Mouse (Mus musculus) erythroblast, embryonic 14.5 days (primary cell): ENCODE measurements at regions not wholly inside any gene's neighbourhood (a gene's known extent, or its start where the extent isn't known, plus 50 kb on each side); places are given as distances from the start of the nearest gene placed in this dataset.

Experiments
- H3K27me3 ChIP-seq: 2 replicates; pipeline ENCODE4 v1.6.1; 2012; ENCODE audit warnings: inconsistent platforms; ENCODE audit not compliant: control insufficient read depth
- H3K36me3 ChIP-seq: 2 replicates; pipeline ENCODE4 v1.6.1; 2012; ENCODE audit warnings: mild to moderate bottlenecking, inconsistent platforms; ENCODE audit not compliant: control insufficient read depth
- H3K4me1 ChIP-seq: 2 replicates; pipeline ENCODE4 v1.6.1; 2012; ENCODE audit warnings: inconsistent platforms; ENCODE audit not compliant: control insufficient read depth
- H3K4me3 ChIP-seq: replicated peaks from 2 replicates; pipeline ENCODE3; 2012; ENCODE audit warnings: moderate library complexity, mild to moderate bottlenecking, inconsistent platforms
- H3K9me3 ChIP-seq: 2 replicates; pipeline ENCODE4 v1.6.1; 2012; ENCODE audit warnings: low read length, inconsistent platforms, mixed read lengths; ENCODE audit not compliant: control insufficient read depth
- GATA1 ChIP-seq: IDR thresholded peaks from 2 replicates; pipeline ENCODE4 v1.6.1; 2012; ENCODE audit warnings: low read length, inconsistent platforms, mixed read lengths
- TAL1 ChIP-seq: IDR thresholded peaks from 3 replicates; pipeline ENCODE4 v1.6.1; 2012; ENCODE audit warnings: low read length, inconsistent platforms, mixed read lengths

DNA sequence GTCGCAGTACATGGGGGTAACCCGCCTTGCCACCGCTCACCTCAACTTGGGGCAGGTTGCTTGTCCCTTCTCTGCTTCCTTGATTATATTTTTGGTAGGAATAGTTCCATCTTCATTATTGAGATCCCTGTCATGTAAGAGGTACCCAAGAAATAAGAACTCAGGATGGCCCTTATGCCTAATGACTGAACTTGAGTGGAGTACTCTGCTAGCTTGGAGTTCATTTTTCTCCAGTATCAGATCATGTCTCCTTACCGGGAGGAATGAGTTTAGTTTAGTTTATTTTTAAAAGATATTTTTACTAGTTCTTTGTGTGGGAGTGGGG is 79.8 kb upstream of the Cpm start:
- no peaks in the 10 kb centered on the region for H3K36me3 ChIP-seq
- H3K4me3 ChIP-seq = no peak overlapping the region
- H3K9me3 ChIP-seq = no peaks in the 10 kb centered on the region
- H3K27me3 ChIP-seq = no peaks in the 10 kb centered on the region
- TF ChIP-seq GATA1 = no peak
- TF ChIP-seq TAL1 = no peak
- H3K4me1 ChIP-seq = no peaks in the 10 kb centered on the region

DNA sequence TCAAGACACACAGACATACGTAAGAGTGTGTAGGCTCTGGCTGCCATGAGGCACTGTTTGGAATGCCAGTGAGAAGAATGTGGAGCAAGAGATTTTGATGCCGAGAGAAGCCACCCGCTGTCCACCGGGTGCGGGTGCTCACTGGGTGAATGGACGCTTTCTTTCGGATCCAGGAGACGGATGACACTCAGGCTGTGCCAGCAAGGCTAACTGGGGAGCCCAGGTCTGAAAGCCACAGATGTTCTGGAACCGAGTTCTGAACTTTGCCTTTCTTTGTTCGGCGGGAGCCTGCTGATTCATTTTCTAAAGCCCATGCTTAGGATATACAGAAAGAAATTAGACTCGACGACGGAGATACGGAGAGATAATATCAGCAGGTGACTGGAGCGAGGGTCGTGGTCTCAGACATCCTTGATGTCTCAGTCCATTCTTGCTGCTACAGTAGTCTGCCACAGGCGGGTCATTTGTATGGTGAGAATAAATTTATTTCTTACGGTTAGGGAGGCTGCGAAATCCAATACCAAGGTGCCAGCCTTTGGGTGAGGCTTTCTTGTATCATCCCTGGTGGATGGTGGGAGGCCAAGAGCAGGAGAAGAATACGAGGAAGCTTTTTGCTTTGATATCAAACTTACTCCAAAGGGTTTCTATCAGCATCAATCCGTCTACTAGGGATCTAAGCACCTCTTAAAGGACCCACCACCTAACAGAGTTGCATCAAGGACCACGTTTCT is 80.4 kb upstream of the Cpm start:
- Histone ChIP-seq H3K9me3 (no peaks in the 10 kb centered on the region), H3K4me1 (no peaks in the 10 kb centered on the region), H3K27me3 (no peaks in the 10 kb centered on the region), H3K36me3 (no peaks in the 10 kb centered on the region), H3K4me3 (no peak overlapping the region)
- TF ChIP-seq GATA1 = no peak
- no peak for TF ChIP-seq TAL1

DNA sequence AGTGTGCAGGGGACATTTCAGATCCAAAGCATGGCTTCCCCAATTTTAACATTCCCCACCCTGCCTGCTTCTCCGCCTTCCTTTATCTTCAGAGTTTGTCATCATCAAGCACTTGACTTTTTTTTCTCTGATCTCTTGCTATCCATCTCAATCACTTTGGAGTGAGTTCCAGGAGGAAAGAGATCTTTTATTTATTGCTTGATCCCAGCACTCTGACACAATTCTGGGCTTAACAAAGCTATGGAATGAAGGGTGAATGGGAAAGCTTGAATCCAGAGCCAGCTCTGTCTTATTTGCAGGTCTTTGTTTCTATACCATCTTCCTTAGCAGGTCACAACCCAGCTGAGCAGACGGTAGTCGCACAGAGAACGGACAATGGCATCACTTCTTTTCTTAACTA is 81.0 kb upstream of the Cpm start:
- Histone ChIP-seq H3K9me3 (no peaks in the 10 kb centered on the region), H3K4me1 (no peaks in the 10 kb centered on the region), H3K36me3 (no peaks in the 10 kb centered on the region), H3K27me3 (no peaks in the 10 kb centered on the region), H3K4me3 (no peak overlapping the region)
- TF ChIP-seq GATA1 (no peak), TAL1 (no peak)

DNA sequence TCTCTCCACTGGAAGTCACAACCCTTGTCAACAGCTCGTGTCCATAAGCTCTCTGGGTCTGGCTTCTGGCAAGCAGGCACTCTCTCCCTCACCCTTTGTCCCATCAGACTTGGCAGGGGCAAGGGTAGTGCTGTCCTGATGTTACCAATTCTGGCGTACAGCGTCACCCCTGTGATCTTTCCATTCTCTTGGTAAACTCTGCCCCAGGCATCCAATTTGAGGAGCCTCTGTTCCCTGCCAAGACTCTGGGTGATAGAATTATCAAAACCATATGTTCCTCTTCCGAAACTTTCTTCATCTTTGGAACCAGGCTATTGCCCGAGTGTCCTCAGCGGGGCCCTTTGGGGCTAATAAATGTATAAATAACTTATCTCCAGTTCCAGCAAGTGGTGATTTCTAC is 82.0 kb upstream of the Cpm start:
- Histone ChIP-seq H3K4me1 (no peaks in the 10 kb centered on the region), H3K36me3 (no peaks in the 10 kb centered on the region), H3K4me3 (no peak overlapping the region), H3K9me3 (no peaks in the 10 kb centered on the region), H3K27me3 (no peaks in the 10 kb centered on the region)
- TF ChIP-seq GATA1 (no peak), TAL1 (no peak)

- H3K4me3 ChIP-seq = no peak overlapping the region
- no peak for TF ChIP-seq TAL1
- no peaks in the 10 kb centered on the region for H3K36me3 ChIP-seq
- H3K9me3 ChIP-seq = no peaks in the 10 kb centered on the region
- H3K4me1 ChIP-seq = no peaks in the 10 kb centered on the region
- no peaks in the 10 kb centered on the region for H3K27me3 ChIP-seq
Measured at GRCm38 (mm10) chr10:117545842-117546631, 83.3 kb upstream of the Cpm start.

GRCm38 (mm10) chr10:117544680-117545546 is 84.4 kb upstream of the Cpm start:
- H3K4me1 ChIP-seq = no peaks in the 10 kb centered on the region
- H3K4me3 ChIP-seq = no peak overlapping the region
- TF ChIP-seq GATA1 (no peak), TAL1 (no peak)
- H3K9me3 ChIP-seq = no peaks in the 10 kb centered on the region
- H3K36me3 ChIP-seq = no peaks in the 10 kb centered on the region
- H3K27me3 ChIP-seq = no peaks in the 10 kb centered on the region

DNA sequence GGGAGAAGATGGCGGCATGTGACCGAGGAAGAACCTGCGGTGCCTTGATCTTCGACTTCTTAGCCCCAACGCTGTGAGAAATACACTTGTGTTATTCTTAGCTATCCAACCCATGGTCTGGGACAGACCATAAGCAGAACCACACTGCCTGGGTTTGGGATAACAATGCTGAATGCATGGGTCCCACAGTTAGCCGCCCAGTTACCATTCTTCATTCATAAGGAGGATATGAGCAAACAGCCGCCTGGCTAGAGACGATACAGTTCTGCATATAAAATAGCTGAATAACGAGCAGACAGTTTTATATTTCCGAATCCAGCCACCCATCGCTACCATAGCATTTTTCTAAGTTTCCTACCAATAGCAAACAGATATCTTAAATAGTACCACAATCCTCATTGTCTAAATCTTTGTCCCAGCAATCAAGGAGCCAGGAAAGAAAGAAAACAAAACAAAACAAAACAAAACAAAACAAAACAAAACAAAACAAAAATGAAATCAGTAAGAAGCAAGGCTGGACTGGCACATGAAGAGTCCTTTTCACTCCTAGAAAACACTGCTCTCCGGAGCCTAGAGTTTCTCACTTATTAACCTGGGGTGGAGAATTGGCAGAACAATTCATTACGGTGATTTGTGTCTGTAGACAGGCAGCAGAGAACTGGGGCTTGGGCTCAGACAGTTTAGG is 85.2 kb upstream of the Cpm start:
- no peak for TF ChIP-seq TAL1
- TF ChIP-seq GATA1 = no peak
- Histone ChIP-seq H3K36me3 (no peaks in the 10 kb centered on the region), H3K9me3 (no peaks in the 10 kb centered on the region), H3K4me3 (no peak overlapping the region), H3K27me3 (no peaks in the 10 kb centered on the region), H3K4me1 (no peaks in the 10 kb centered on the region)

DNA sequence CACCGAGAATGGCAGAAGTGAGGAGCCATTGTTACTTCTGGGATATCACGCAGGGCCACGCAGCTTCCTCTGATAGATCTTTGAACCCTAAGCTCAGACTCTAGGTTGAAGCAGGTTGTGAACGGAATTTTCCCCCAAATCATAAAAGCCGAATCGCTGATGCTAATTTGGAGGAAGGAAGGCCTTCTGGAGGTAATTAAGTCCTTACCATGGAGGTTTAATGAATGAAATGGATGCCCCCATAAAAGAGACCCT is 85.7 kb upstream of the Cpm start:
- Histone ChIP-seq H3K4me1 (no peaks in the 10 kb centered on the region), H3K36me3 (no peaks in the 10 kb centered on the region), H3K4me3 (no peak overlapping the region), H3K9me3 (no peaks in the 10 kb centered on the region), H3K27me3 (no peaks in the 10 kb centered on the region)
- TF ChIP-seq GATA1 (no peak), TAL1 (no peak)
